Mouse (Mus musculus): Measurements from ENCODE around the gene Sema5b. TPM values are rescaled to one million over a fixed set of nuclear protein-coding genes. Genes with fewer than 3 reads are reported as not detected.

The Sema5b gene
- polyA plus RNA-seq, 1 experiment = 0.28 TPM

- Histone ChIP-seq H3K27me3 (ENCODE audit: control insufficient read depth, insufficient read depth, low read length) (no peaks in the 10 kb centered on the region), H3K4me3 (ENCODE audit: extremely low read depth, insufficient read depth, insufficient read length) (no peak overlapping the region), H3K27ac (ENCODE audit: insufficient read depth, low read length) (no peak overlapping the region), H3K4me1 (ENCODE audit: control insufficient read depth, insufficient read depth, insufficient read length) (no peaks in the 10 kb centered on the region), H3K36me3 (ENCODE audit: control insufficient read depth, insufficient read depth, low read length) (peaks cover 3% of the 10 kb centered on the region)
- TF ChIP-seq CTCF (IDR thresholded peaks at IDR 0.05; ENCODE audit: extremely low read depth, insufficient read depth, insufficient read length, insufficient replicate concordance) = no peak
- WGBS = 88% methylated on average over 16 of the region's 16 CpGs
- no peak for DNase-seq (ENCODE audit: low read depth in 1 of 2, low spot score in 2 of 2)
These were observed 163.1 kb downstream of the Sema5b start for GRCm38 (mm10) chr16:35703763-35704679.

- peaks cover 2% of the 10 kb centered on the region for H3K36me3 ChIP-seq (ENCODE audit: control insufficient read depth, insufficient read depth, low read length)
- H3K27me3 ChIP-seq (ENCODE audit: control insufficient read depth, insufficient read depth, low read length) = no peaks in the 10 kb centered on the region
- DNase-seq (ENCODE audit: low read depth in 1 of 2, low spot score in 2 of 2) = no peak
- no peak overlapping the region for H3K27ac ChIP-seq (ENCODE audit: insufficient read depth, low read length)
- H3K4me1 ChIP-seq (ENCODE audit: control insufficient read depth, insufficient read depth, insufficient read length) = no peaks in the 10 kb centered on the region
- 95% methylated on average over 14 of the region's 14 CpGs for WGBS
- H3K4me3 ChIP-seq (ENCODE audit: extremely low read depth, insufficient read depth, insufficient read length) = no peak overlapping the region
- no peak for TF ChIP-seq POLR2A (IDR thresholded peaks at IDR 0.05; ENCODE audit: low read depth, low read length)
- no peak for TF ChIP-seq CTCF (IDR thresholded peaks at IDR 0.05; ENCODE audit: extremely low read depth, insufficient read depth, insufficient read length, insufficient replicate concordance)
These were observed 163.9 kb downstream of the Sema5b start for GRCm38 (mm10) chr16:35704796-35705195.

DNA sequence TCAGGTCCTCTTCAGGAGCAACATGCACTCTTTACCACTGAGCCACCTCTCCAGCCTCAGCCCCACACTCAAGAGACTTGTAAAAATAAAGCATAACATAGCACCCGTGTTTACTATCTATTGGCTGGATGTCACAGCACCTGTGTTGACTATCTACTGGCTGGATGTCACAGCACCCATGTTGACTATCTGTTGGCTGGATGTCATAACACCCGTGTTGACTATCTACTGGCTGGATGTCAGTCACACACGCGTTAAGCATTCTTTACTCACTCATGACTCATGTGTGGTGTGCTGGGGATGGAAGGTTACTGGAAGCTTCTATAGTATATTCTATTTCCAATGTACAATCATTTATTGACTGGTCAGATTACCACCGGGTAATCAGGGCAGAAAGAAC lies 166.1 kb downstream of the Sema5b start:
- Histone ChIP-seq H3K4me3 (ENCODE audit: extremely low read depth, insufficient read depth, insufficient read length) (no peak overlapping the region), H3K27me3 (ENCODE audit: control insufficient read depth, insufficient read depth, low read length) (no peaks in the 10 kb centered on the region), H3K36me3 (ENCODE audit: control insufficient read depth, insufficient read depth, low read length) (no peaks in the 10 kb centered on the region; the same call in 1 of the 2 replicates), H3K27ac (ENCODE audit: insufficient read depth, low read length) (no peak overlapping the region), H3K4me1 (ENCODE audit: control insufficient read depth, insufficient read depth, insufficient read length) (no peaks in the 10 kb centered on the region)
- TF ChIP-seq POLR2A (IDR thresholded peaks at IDR 0.05; ENCODE audit: low read depth, low read length) (no peak), CTCF (IDR thresholded peaks at IDR 0.05; ENCODE audit: extremely low read depth, insufficient read depth, insufficient read length, insufficient replicate concordance) (no peak)
- DNase-seq (ENCODE audit: low read depth in 1 of 2, low spot score in 2 of 2) = no peak
- 93% methylated on average over 5 of the region's 5 CpGs for WGBS

DNA sequence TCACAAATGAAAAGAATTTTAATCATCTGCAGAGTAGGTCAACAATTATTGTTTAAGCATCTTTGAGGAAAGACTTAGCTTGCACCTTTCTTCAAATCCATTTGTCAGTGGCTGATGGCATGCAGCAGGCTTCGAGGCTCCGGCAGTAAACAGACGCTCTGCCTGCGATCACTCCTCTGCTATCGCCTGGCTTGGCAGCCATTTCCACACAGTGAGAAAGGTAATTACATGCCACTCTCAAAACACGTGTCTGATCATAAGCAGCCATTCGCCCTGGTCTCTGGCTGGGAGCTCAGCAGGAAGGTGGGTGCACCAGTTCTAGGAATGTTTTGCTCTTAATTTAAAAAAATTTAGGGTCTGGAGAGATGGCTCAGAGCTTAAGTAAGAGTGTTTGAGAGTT lies 170.1 kb downstream of the Sema5b start:
- TF ChIP-seq CTCF (IDR thresholded peaks at IDR 0.05; ENCODE audit: extremely low read depth, insufficient read depth, insufficient read length, insufficient replicate concordance) = no peak
- TF ChIP-seq POLR2A (IDR thresholded peaks at IDR 0.05; ENCODE audit: low read depth, low read length) = no peak
- no peaks in the 10 kb centered on the region for H3K27me3 ChIP-seq (ENCODE audit: control insufficient read depth, insufficient read depth, low read length)
- H3K4me1 ChIP-seq (ENCODE audit: control insufficient read depth, insufficient read depth, insufficient read length) = no peaks in the 10 kb centered on the region
- peaks cover 3% of the 10 kb centered on the region for H3K36me3 ChIP-seq (ENCODE audit: control insufficient read depth, insufficient read depth, low read length)
- no peak overlapping the region for H3K27ac ChIP-seq (ENCODE audit: insufficient read depth, low read length)
- no peak for DNase-seq (ENCODE audit: low read depth in 1 of 2, low spot score in 2 of 2)
- H3K4me3 ChIP-seq (ENCODE audit: extremely low read depth, insufficient read depth, insufficient read length) = no peak overlapping the region
- WGBS = 92% methylated on average over 7 of the region's 7 CpGs

- no peak for DNase-seq (ENCODE audit: low read depth in 1 of 2, low spot score in 2 of 2)
- Histone ChIP-seq H3K4me3 (ENCODE audit: extremely low read depth, insufficient read depth, insufficient read length) (no peak overlapping the region), H3K27me3 (ENCODE audit: control insufficient read depth, insufficient read depth, low read length) (no peaks in the 10 kb centered on the region), H3K36me3 (ENCODE audit: control insufficient read depth, insufficient read depth, low read length) (peaks cover 9% of the 10 kb centered on the region), H3K27ac (ENCODE audit: insufficient read depth, low read length) (no peak overlapping the region), H3K4me1 (ENCODE audit: control insufficient read depth, insufficient read depth, insufficient read length) (no peaks in the 10 kb centered on the region)
- 91% methylated on average over 7 of the region's 7 CpGs for WGBS
- TF ChIP-seq CTCF (IDR thresholded peaks at IDR 0.05; ENCODE audit: extremely low read depth, insufficient read depth, insufficient read length, insufficient replicate concordance) = no peak
- no peak for TF ChIP-seq POLR2A (IDR thresholded peaks at IDR 0.05; ENCODE audit: low read depth, low read length)
These were observed 172.7 kb downstream of the Sema5b start for GRCm38 (mm10) chr16:35713606-35714005.

Other genes starting within 250 kb of the Sema5b start
- gene Sec22a, start 177.2 kb upstream of the Sema5b start, polyA plus RNA-seq (2012; rRNA removed) = 4.5 TPM in 2 replicates
- gene Pdia5, start 50.3 kb upstream of the Sema5b start, polyA plus RNA-seq (2012; rRNA removed) = 4.5 and 5.4 TPM in 2 replicates
- 20.7 and 27.5 TPM in 2 replicates for gene Dirc2, start 228.2 kb downstream of the Sema5b start, polyA plus RNA-seq (2012; rRNA removed)
- 6.3 and 6.7 TPM in 2 replicates for gene Hspbap1, start 229.2 kb downstream of the Sema5b start, polyA plus RNA-seq (2012; rRNA removed)

Measured in spleen, adult 2 months (tissue).